Mouse (Mus musculus) urinary bladder, adult 2 months (tissue): Measurements from ENCODE around the gene Sec14l5. TPM values are rescaled to one million over a fixed set of nuclear protein-coding genes. Genes with fewer than 3 reads are reported as not detected.
"Not testable (repeated sequence)": the region's sequence is repeated elsewhere in the genome, so short reads cannot be mapped to it uniquely, and the experiment has no call there.

Experiments
- DNase-seq: peaks from one replicate; pipeline ENCODE4 v3.0.0; 2022; ENCODE audit warnings: low spot score
- polyA plus RNA-seq: library from polyadenylated mRNA; depleted of rRNA; stranded (reverse); fragments of >200 nt; gene quantifications from 2 replicates; pipeline ENCODE4 v1.2.3, GENCODE M21; 2012; rRNA removed

Sec14l5 gene
- polyA plus RNA-seq, 1 experiment: 0.18 TPM

DNA sequence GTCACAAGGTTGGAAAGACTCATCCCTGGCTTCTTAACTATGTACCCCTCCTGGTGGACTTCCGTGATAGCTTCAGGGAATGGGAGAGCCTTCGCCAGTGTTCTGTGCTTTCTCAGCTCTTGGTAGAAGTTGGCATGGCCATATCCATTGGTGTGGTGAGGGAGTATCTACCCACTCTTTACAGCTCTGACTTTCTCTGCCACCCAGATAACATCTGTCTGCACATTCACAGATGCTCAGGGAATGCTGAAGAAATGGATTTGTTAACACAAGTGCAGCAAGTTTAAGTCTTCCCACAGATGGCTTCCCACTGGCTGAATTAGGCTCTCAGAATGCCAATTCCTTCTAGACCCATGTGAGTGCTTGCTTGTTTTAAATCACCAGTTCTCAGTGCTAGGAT, 67.2 kb downstream of the Sec14l5 start:
- no peak for DNase-seq

DNA sequence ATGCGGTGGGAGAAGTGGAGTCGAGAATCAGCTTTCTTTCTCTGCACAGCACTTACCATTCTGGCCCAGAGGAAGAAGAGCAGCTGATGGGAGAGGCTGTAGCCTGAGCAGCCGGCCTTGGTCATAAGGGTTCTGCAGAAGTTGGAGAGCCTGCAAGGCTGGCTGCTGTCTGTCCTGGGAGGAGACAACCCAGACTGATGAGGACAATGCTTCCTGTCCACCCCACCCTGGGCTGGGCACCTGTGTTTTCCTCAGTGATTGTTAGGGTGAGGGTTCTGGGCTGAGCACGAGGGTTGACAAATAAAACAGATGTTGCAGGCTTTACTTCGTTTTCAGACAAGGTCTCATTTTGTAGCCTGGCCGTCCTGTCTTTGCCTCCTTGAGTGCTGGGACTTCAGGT, 69.8 kb downstream of the Sec14l5 start:
- DNase-seq: no peak

DNA sequence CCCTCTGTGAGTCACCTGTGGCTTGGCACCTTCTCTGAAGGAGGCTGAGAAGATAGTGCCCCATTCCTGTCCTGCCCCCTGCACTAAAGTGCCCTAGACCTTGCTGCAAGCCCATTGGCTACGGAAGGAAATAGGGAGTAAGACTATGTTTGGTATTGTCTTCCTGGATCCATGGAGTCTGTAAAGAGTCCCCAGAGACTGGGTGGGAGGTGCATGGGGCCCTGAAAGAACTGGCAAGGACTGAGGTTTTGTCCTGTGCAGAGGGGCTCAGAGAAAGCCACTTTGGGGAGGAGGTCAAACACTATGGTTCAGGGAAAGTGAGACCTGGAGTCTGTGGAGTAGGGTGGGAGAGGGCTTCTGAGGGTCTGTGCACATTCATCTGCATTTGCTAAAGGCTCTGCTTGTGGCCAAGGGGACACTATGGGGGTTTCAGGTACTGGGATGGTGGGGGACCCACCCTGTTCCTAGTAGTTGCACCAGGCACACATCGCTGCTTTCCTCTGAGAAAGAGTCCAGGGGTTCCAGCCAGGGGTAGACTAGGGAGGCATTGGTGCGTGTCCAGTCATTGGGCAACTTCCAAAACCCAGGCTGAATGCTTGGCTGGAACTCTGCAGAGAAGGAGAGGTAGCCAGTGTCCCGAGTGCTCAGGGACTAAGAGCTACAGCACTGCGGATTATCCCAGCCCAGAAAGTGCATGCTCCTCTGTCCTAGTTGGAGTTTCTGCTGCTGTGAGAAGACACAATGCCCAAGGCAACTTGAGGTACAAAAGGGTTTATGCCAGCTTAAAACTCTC, 70.6 kb downstream of the Sec14l5 start:
- no peak for DNase-seq

GRCm38 (mm10) chr16:5221403-5221802, 74.5 kb downstream of the Sec14l5 start:
- DNase-seq: no peak

GRCm38 (mm10) chr16:5222140-5222539, 75.2 kb downstream of the Sec14l5 start, which contains the start of gene AU021092:
AU021092 (minus strand) TSS chr16:5222299.
- no peak for DNase-seq

GRCm38 (mm10) chr16:5226534-5226933, 79.6 kb downstream of the Sec14l5 start:
- not testable (repeated sequence) for DNase-seq

DNA sequence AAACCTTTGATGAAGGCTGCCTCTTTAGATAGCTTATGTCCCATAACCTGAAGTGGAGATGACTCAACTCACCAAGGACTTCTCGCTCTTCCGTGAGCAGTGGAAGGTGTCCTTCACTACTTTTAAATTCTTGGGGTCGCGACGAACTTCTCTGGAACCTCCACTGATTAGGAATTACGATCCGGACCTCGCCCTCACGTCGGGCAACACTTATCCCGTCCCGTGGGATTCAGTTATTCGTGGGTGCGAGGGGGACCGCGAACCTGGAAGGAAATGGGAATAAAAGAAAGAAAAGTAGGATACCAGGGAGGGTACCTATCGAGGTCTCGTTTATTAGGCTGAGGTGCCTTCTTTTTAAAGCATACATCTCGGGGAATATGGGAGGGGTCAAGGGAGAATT, 80.6 kb downstream of the Sec14l5 start:
- DNase-seq: not testable (repeated sequence)

GRCm38 (mm10) chr16:5228103-5228502, 81.2 kb downstream of the Sec14l5 start:
- not testable (repeated sequence) for DNase-seq

DNA sequence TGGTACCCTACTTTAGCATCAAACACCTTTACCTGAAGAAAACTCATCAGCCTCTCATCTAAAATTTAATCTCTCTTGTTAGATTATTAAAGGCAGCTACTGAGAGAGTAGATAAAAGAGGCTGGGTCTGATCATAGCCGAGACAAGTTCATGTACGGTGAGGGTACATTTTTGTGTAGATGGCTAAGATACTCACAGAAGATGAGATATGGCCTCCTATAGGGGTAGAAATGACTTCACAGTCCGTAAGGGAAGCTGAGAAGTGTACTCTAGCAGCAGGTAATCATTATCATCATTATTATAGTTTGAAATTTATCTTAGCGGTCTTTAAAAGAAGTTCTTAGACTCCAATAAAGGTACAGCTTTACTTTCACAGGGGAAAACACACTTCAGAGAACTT, 86.1 kb downstream of the Sec14l5 start:
- no peak for DNase-seq

DNA sequence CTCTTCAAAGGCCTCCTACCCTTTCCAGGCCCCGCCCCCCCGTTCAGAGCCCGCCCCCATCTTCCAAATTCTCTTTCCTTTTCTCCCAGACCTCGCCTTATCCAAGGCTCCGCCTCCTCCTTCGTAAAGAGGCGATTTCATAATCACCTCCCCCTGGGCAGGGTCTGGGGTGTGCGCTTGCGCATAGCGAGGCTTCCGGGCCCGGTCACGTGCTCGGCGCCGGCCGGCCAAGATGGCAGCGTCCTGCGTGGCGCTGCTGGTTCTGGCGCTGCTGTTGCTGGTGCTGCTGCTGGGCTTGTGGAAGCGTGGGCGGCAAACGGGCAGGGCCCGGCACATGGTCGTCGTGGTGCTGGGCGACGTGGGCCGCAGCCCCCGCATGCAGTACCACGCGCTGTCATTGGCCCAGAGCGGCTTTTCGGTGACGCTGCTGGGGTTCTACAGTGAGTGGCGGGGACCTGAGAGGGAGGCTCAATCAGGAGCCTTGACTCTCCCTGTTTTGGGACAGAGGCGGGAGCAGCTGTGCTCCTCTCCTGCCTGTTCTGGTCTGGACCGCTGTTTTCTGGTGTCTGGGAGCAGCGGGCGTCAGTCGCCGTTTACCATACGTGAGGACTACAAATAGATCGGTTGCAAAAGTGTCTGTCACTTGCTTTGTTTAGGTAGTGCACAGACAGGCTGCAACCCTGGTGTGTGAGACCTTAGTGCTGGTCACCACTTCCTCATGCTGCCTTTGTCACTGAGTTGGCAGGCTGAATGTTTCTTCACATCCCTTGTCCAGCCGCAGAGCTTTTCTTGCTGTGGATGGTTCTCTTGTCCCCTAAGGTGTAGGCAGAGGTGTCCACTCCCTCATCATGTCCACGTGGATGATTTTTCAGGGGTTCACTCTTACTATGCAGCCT, 86.8 kb downstream of the Sec14l5 start, which contains the start of gene Alg1:
Alg1 (plus strand) TSS at position 204 of the 896 bp plus-strand sequence.
- DNase-seq: peak; percentile 86

Other genes starting within 250 kb of the Sec14l5 start
- 59.9 and 64.6 TPM in 2 replicates for gene Nudt16l1, start 208.3 kb upstream of the Sec14l5 start, polyA plus RNA-seq
- 56.9 and 77.5 TPM in 2 replicates for gene Anks3, start 182.9 kb upstream of the Sec14l5 start, polyA plus RNA-seq
- 0.19 and 0.21 TPM in 2 replicates for gene Sept12, start 149.3 kb upstream of the Sec14l5 start, polyA plus RNA-seq
- 72.4 and 92.6 TPM in 2 replicates for gene Smim22, start 139.8 kb upstream of the Sec14l5 start, polyA plus RNA-seq
- gene Rogdi, start 133.6 kb upstream of the Sec14l5 start, polyA plus RNA-seq: 59.9 and 64.7 TPM in 2 replicates
- 79.8 and 84.7 TPM in 2 replicates for gene Glyr1, start 97.2 kb upstream of the Sec14l5 start, polyA plus RNA-seq
- gene Ubn1, start 97.1 kb upstream of the Sec14l5 start, polyA plus RNA-seq: 32.5 and 33.1 TPM in 2 replicates
- 22.7 and 33.1 TPM in 2 replicates for gene Ppl, start 14.7 kb upstream of the Sec14l5 start, polyA plus RNA-seq
- 32.7 and 37.1 TPM in 2 replicates for gene Nagpa, start 56.9 kb downstream of the Sec14l5 start, polyA plus RNA-seq
- gene AU021092, start 75.2 kb downstream of the Sec14l5 start, polyA plus RNA-seq: 9.0 and 10.5 TPM in 2 replicates
- gene Alg1, start 86.5 kb downstream of the Sec14l5 start, polyA plus RNA-seq: 46.0 and 52.5 TPM in 2 replicates
- 34.0 and 41.0 TPM in 2 replicates for gene Eef2kmt, start 108.9 kb downstream of the Sec14l5 start, polyA plus RNA-seq